Mouse (Mus musculus): Measurements from ENCODE around the gene Ccng2.

DNA sequence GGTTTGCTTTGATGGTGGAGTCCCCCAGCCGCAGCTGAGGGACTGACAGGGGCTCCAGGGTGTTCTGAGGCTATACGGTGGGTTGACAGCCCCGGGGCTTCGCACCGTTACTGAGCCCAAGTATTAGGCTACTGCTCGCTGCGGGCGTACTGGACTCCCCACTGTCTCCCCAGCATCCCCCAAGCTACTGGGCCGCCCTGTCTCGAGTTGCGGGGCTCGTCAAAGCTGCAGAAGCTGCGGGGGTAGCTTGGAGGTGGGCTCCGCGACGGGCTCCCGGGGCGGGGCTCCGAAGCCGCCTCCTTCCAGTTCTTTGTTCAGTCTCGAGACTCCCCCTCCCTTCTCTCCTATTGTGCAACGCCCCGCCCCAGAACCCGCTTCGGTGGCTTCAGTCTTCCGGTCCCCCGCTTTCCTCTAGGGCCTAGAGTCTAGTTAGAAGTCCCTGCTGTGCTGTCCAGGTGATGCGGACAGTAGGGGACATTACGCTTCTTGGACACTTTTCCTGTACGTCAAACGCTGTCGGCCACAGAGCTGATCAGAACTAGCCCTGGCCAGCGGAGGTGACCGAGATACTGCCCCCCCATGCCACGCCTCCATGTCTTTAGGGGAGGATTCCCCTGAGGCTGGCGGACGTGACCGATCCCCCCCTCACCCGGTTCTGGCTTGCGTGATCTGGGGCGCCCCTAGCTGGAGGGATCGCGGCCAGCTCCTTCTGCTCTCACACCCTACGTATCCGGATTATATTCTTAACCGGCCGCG, 972 bp downstream of the Ccng2 start:
- peak; percentile 48; the same call in 1 of the 2 replicates for TF ChIP-seq CTCF (conservative IDR thresholded peaks at IDR 0.05; ENCODE audit: insufficient read depth, insufficient read length, low read depth, low read length)
- TF ChIP-seq POLR2A (IDR thresholded peaks at IDR 0.05; ENCODE audit: low read depth, low read length): no peak
